Mouse (Mus musculus): Measurements from ENCODE around the gene Hist2h3b. TPM values are rescaled to one million over a fixed set of nuclear protein-coding genes. Genes with fewer than 3 reads are reported as not detected.

Gene Hist2h3b
- polyA plus RNA-seq, 1 experiment from 2014 or later, result 13.3 TPM

- TF ChIP-seq CTCF (IDR thresholded peaks at IDR 0.05; ENCODE audit: low read depth), result no peak
- Histone ChIP-seq H3K27ac (ENCODE audit: low read depth, low read length) (no peak within 1 kb of the TSS), H3K4me3 (ENCODE audit: low read depth, low read length) (no peak within 1 kb of the TSS), H3K4me2 (replicated peaks; ENCODE audit: low read depth) (no peak within 1 kb of the TSS), H3K9me3 (ENCODE audit: control insufficient read depth) (no peaks in the 10 kb centered on the region), H3K27me3 (replicated peaks; ENCODE audit: control insufficient read depth, insufficient read depth, low read length) (no peaks in the 10 kb centered on the region; the same call in 1 of the 2 replicates), H3K36me3 (ENCODE audit: control insufficient read depth, insufficient read depth) (no peaks in the 10 kb centered on the region), H3K4me1 (replicated peaks; ENCODE audit: control insufficient read depth, insufficient read depth, low read length) (no peaks in the 10 kb centered on the region), H3K9ac (ENCODE audit: low read depth, low read length) (no peak within 1 kb of the TSS)
- no peak for ATAC-seq
- 90% methylated on average over 4 of the region's 4 CpGs for WGBS
Observed at GRCm38 (mm10) chr3:96293787-96294186, 25.3 kb downstream of the Hist2h3b start, which contains the start of gene Fcgr1. Fcgr1 (minus strand) TSS chr3:96293969.

- no peaks in the 10 kb centered on the region for H3K4me1 ChIP-seq (replicated peaks; ENCODE audit: control insufficient read depth, insufficient read depth, low read length)
- WGBS, result 91% methylated on average over 4 of the region's 4 CpGs
- no peak for TF ChIP-seq CTCF (IDR thresholded peaks at IDR 0.05; ENCODE audit: low read depth)
- H3K9me3 ChIP-seq (ENCODE audit: control insufficient read depth), result no peaks in the 10 kb centered on the region
- H3K27me3 ChIP-seq (replicated peaks; ENCODE audit: control insufficient read depth, insufficient read depth, low read length), result peaks cover 10% of the 10 kb centered on the region; the same call in 1 of the 2 replicates
- H3K4me2 ChIP-seq (replicated peaks; ENCODE audit: low read depth), result no peak overlapping the region
- H3K27ac ChIP-seq (ENCODE audit: low read depth, low read length), result no peak overlapping the region
- no peak overlapping the region for H3K4me3 ChIP-seq (ENCODE audit: low read depth, low read length)
- H3K9ac ChIP-seq (ENCODE audit: low read depth, low read length), result no peak overlapping the region
- H3K36me3 ChIP-seq (ENCODE audit: control insufficient read depth, insufficient read depth), result no peaks in the 10 kb centered on the region
- ATAC-seq, result no peak
Observed at GRCm38 (mm10) chr3:96298360-96298759, 29.9 kb downstream of the Hist2h3b start.

GRCm38 (mm10) chr3:96299562-96299961, 31.1 kb downstream of the Hist2h3b start:
- no peak for TF ChIP-seq CTCF (IDR thresholded peaks at IDR 0.05; ENCODE audit: low read depth)

GRCm38 (mm10) chr3:96300706-96301529, 32.5 kb downstream of the Hist2h3b start:
- 63% methylated on average over 26 of the region's 26 CpGs for WGBS
- Histone ChIP-seq H3K4me3 (ENCODE audit: low read depth, low read length) (peak overlapping the region; percentile 28), H3K4me2 (replicated peaks; ENCODE audit: low read depth) (peak overlapping the region; percentile 51), H3K9me3 (ENCODE audit: control insufficient read depth) (no peaks in the 10 kb centered on the region), H3K27me3 (replicated peaks; ENCODE audit: control insufficient read depth, insufficient read depth, low read length) (peaks cover 10% of the 10 kb centered on the region; the same call in 1 of the 2 replicates), H3K36me3 (ENCODE audit: control insufficient read depth, insufficient read depth) (no peaks in the 10 kb centered on the region), H3K27ac (ENCODE audit: low read depth, low read length) (no peak overlapping the region), H3K9ac (ENCODE audit: low read depth, low read length) (no peak overlapping the region), H3K4me1 (replicated peaks; ENCODE audit: control insufficient read depth, insufficient read depth, low read length) (no peaks in the 10 kb centered on the region)
- ATAC-seq, result no peak
- TF ChIP-seq CTCF (IDR thresholded peaks at IDR 0.05; ENCODE audit: low read depth), result no peak

More at GRCm38 (mm10) chr3:96299562-96299961, 31.1 kb downstream of the Hist2h3b start:
- WGBS, result 98% methylated on average over 2 of the region's 2 CpGs
- no peaks in the 10 kb centered on the region for H3K36me3 ChIP-seq (ENCODE audit: control insufficient read depth, insufficient read depth)
- no peak overlapping the region for H3K4me3 ChIP-seq (ENCODE audit: low read depth, low read length)
- H3K9me3 ChIP-seq (ENCODE audit: control insufficient read depth), result no peaks in the 10 kb centered on the region
- no peak overlapping the region for H3K27ac ChIP-seq (ENCODE audit: low read depth, low read length)
- no peak overlapping the region for H3K9ac ChIP-seq (ENCODE audit: low read depth, low read length)
- no peak for ATAC-seq
- peaks cover 10% of the 10 kb centered on the region; the same call in 1 of the 2 replicates for H3K27me3 ChIP-seq (replicated peaks; ENCODE audit: control insufficient read depth, insufficient read depth, low read length)
- no peaks in the 10 kb centered on the region for H3K4me1 ChIP-seq (replicated peaks; ENCODE audit: control insufficient read depth, insufficient read depth, low read length)
- no peak overlapping the region for H3K4me2 ChIP-seq (replicated peaks; ENCODE audit: low read depth)

GRCm38 (mm10) chr3:96302076-96302475, 33.6 kb downstream of the Hist2h3b start:
- Histone ChIP-seq H3K4me2 (replicated peaks; ENCODE audit: low read depth) (no peak overlapping the region), H3K27me3 (replicated peaks; ENCODE audit: control insufficient read depth, insufficient read depth, low read length) (peaks cover 10% of the 10 kb centered on the region; the same call in 1 of the 2 replicates), H3K36me3 (ENCODE audit: control insufficient read depth, insufficient read depth) (no peaks in the 10 kb centered on the region), H3K9ac (ENCODE audit: low read depth, low read length) (no peak overlapping the region), H3K9me3 (ENCODE audit: control insufficient read depth) (no peaks in the 10 kb centered on the region), H3K4me1 (replicated peaks; ENCODE audit: control insufficient read depth, insufficient read depth, low read length) (no peaks in the 10 kb centered on the region), H3K4me3 (ENCODE audit: low read depth, low read length) (no peak overlapping the region), H3K27ac (ENCODE audit: low read depth, low read length) (no peak overlapping the region)
- TF ChIP-seq CTCF (IDR thresholded peaks at IDR 0.05; ENCODE audit: low read depth), result no peak
- 79% methylated on average over 5 of the region's 5 CpGs for WGBS
- ATAC-seq, result no peak

GRCm38 (mm10) chr3:96306506-96306905, 38.1 kb downstream of the Hist2h3b start:
- Histone ChIP-seq H3K27me3 (replicated peaks; ENCODE audit: control insufficient read depth, insufficient read depth, low read length) (peaks cover 9% of the 10 kb centered on the region; the same call in 1 of the 2 replicates), H3K4me3 (ENCODE audit: low read depth, low read length) (no peak overlapping the region), H3K4me2 (replicated peaks; ENCODE audit: low read depth) (no peak overlapping the region), H3K27ac (ENCODE audit: low read depth, low read length) (no peak overlapping the region), H3K9ac (ENCODE audit: low read depth, low read length) (no peak overlapping the region), H3K9me3 (ENCODE audit: control insufficient read depth) (no peaks in the 10 kb centered on the region), H3K36me3 (ENCODE audit: control insufficient read depth, insufficient read depth) (no peaks in the 10 kb centered on the region), H3K4me1 (replicated peaks; ENCODE audit: control insufficient read depth, insufficient read depth, low read length) (no peaks in the 10 kb centered on the region)
- no peak for TF ChIP-seq CTCF (IDR thresholded peaks at IDR 0.05; ENCODE audit: low read depth)
- ATAC-seq, result no peak
- 73% methylated on average over 9 of the region's 9 CpGs for WGBS

Measured in intestine, postnatal 0 days (tissue).